Mouse (Mus musculus): ENCODE results near the gene Rab44. TPM values are rescaled to one million over a fixed set of nuclear protein-coding genes. Genes with fewer than 3 reads are reported as not detected.

Gene Rab44
- polyA plus RNA-seq, 1 experiment: 0.47 TPM

- no peak for DNase-seq
- H3K27me3 ChIP-seq (ENCODE audit: control insufficient read depth, insufficient read depth, low read length): no peaks in the 10 kb centered on the region
- TF ChIP-seq CTCF (IDR thresholded peaks at IDR 0.05; ENCODE audit: borderline replicate concordance, insufficient read depth, low read depth, low read length): no peak
- no peak for TF ChIP-seq POLR2A (IDR thresholded peaks at IDR 0.05; ENCODE audit: borderline replicate concordance, insufficient read depth, low read length)
- WGBS: 86% methylated on average over 5 of the region's 5 CpGs
- no peaks in the 10 kb centered on the region for H3K4me1 ChIP-seq (ENCODE audit: control insufficient read depth, insufficient read depth, low read length)
- H3K27ac ChIP-seq (ENCODE audit: insufficient read depth, low read length): no peak overlapping the region
- H3K4me3 ChIP-seq (replicated peaks; ENCODE audit: insufficient read depth, low read depth, low read length): no peak overlapping the region
Observed at GRCm38 (mm10) chr17:29181751-29182150, 67.8 kb downstream of the Rab44 start.

- Histone ChIP-seq H3K4me3 (replicated peaks; ENCODE audit: insufficient read depth, low read depth, low read length) (no peak overlapping the region), H3K27ac (ENCODE audit: insufficient read depth, low read length) (no peak overlapping the region), H3K4me1 (ENCODE audit: control insufficient read depth, insufficient read depth, low read length) (no peaks in the 10 kb centered on the region), H3K27me3 (ENCODE audit: control insufficient read depth, insufficient read depth, low read length) (no peaks in the 10 kb centered on the region)
- TF ChIP-seq CTCF (IDR thresholded peaks at IDR 0.05; ENCODE audit: borderline replicate concordance, insufficient read depth, low read depth, low read length) (no peak), POLR2A (IDR thresholded peaks at IDR 0.05; ENCODE audit: borderline replicate concordance, insufficient read depth, low read length) (no peak)
- no peak for DNase-seq
- WGBS: 70% methylated on average over 11 of the region's 11 CpGs
Observed at GRCm38 (mm10) chr17:29183162-29183561, 69.2 kb downstream of the Rab44 start.

- no peak overlapping the region for H3K27ac ChIP-seq (ENCODE audit: insufficient read depth, low read length)
- DNase-seq: no peak
- no peak for TF ChIP-seq POLR2A (IDR thresholded peaks at IDR 0.05; ENCODE audit: borderline replicate concordance, insufficient read depth, low read length)
- TF ChIP-seq CTCF (IDR thresholded peaks at IDR 0.05; ENCODE audit: borderline replicate concordance, insufficient read depth, low read depth, low read length): no peak
- 66% methylated on average over 7 of the region's 7 CpGs for WGBS
- H3K27me3 ChIP-seq (ENCODE audit: control insufficient read depth, insufficient read depth, low read length): no peaks in the 10 kb centered on the region
- no peak overlapping the region for H3K4me3 ChIP-seq (replicated peaks; ENCODE audit: insufficient read depth, low read depth, low read length)
- no peaks in the 10 kb centered on the region for H3K4me1 ChIP-seq (ENCODE audit: control insufficient read depth, insufficient read depth, low read length)
Observed at GRCm38 (mm10) chr17:29185376-29186046, 71.6 kb downstream of the Rab44 start.

- TF ChIP-seq CTCF (IDR thresholded peaks at IDR 0.05; ENCODE audit: borderline replicate concordance, insufficient read depth, low read depth, low read length): no peak
- TF ChIP-seq POLR2A (IDR thresholded peaks at IDR 0.05; ENCODE audit: borderline replicate concordance, insufficient read depth, low read length): no peak
- H3K27ac ChIP-seq (ENCODE audit: insufficient read depth, low read length): no peak overlapping the region
- no peaks in the 10 kb centered on the region for H3K4me1 ChIP-seq (ENCODE audit: control insufficient read depth, insufficient read depth, low read length)
- DNase-seq: no peak
- 52% methylated on average over 10 of the region's 10 CpGs for WGBS
- no peaks in the 10 kb centered on the region for H3K27me3 ChIP-seq (ENCODE audit: control insufficient read depth, insufficient read depth, low read length)
- no peak overlapping the region for H3K4me3 ChIP-seq (replicated peaks; ENCODE audit: insufficient read depth, low read depth, low read length)
Observed at GRCm38 (mm10) chr17:29186989-29187859, 73.3 kb downstream of the Rab44 start.

- no peak for DNase-seq
- Histone ChIP-seq H3K27ac (ENCODE audit: insufficient read depth, low read length) (no peak overlapping the region), H3K4me1 (ENCODE audit: control insufficient read depth, insufficient read depth, low read length) (no peaks in the 10 kb centered on the region), H3K27me3 (ENCODE audit: control insufficient read depth, insufficient read depth, low read length) (no peaks in the 10 kb centered on the region), H3K4me3 (replicated peaks; ENCODE audit: insufficient read depth, low read depth, low read length) (no peak overlapping the region)
- TF ChIP-seq POLR2A (IDR thresholded peaks at IDR 0.05; ENCODE audit: borderline replicate concordance, insufficient read depth, low read length) (no peak), CTCF (IDR thresholded peaks at IDR 0.05; ENCODE audit: borderline replicate concordance, insufficient read depth, low read depth, low read length) (no peak)
- 6% methylated on average over 12 of the region's 12 CpGs for WGBS
Observed at GRCm38 (mm10) chr17:29188989-29189388, 75.0 kb downstream of the Rab44 start.

GRCm38 (mm10) chr17:29195579-29195978 lies 81.6 kb downstream of the Rab44 start:
- no peak overlapping the region for H3K4me3 ChIP-seq (replicated peaks; ENCODE audit: insufficient read depth, low read depth, low read length)
- 59% methylated on average over 4 of the region's 4 CpGs for WGBS
- no peak for DNase-seq
- no peaks in the 10 kb centered on the region for H3K27me3 ChIP-seq (ENCODE audit: control insufficient read depth, insufficient read depth, low read length)
- TF ChIP-seq CTCF (IDR thresholded peaks at IDR 0.05; ENCODE audit: borderline replicate concordance, insufficient read depth, low read depth, low read length) (no peak), POLR2A (IDR thresholded peaks at IDR 0.05; ENCODE audit: borderline replicate concordance, insufficient read depth, low read length) (no peak)
- no peak overlapping the region for H3K27ac ChIP-seq (ENCODE audit: insufficient read depth, low read length)
- no peaks in the 10 kb centered on the region for H3K4me1 ChIP-seq (ENCODE audit: control insufficient read depth, insufficient read depth, low read length)

Other genes with a start within 250 kb of the Rab44 start
- 0.36 and 0.74 TPM in 2 replicates for gene 4930539E08Rik, start 198.8 kb upstream of the Rab44 start, polyA plus RNA-seq (2012; rRNA removed)
- not detected in 2 replicates for gene Pxt1, start 170.3 kb upstream of the Rab44 start, polyA plus RNA-seq (2012; rRNA removed)
- 43.7 and 45.8 TPM in 2 replicates for gene Kctd20, start 162.2 kb upstream of the Rab44 start, polyA plus RNA-seq (2012; rRNA removed)
- 82.8 and 86.7 TPM in 2 replicates for gene Stk38, start 106.2 kb upstream of the Rab44 start, polyA plus RNA-seq (2012; rRNA removed)
- gene Srsf3, start 81.5 kb upstream of the Rab44 start, polyA plus RNA-seq (2012; rRNA removed): 129 and 136 TPM in 2 replicates
- 12.6 and 19.4 TPM in 2 replicates for gene Cdkn1a, start 23.2 kb upstream of the Rab44 start, polyA plus RNA-seq (2012; rRNA removed)
- gene Cpne5, start 124.0 kb downstream of the Rab44 start, polyA plus RNA-seq (2012; rRNA removed): 7.5 and 8.4 TPM in 2 replicates
- 25.1 and 25.3 TPM in 2 replicates for gene Ppil1, start 150.0 kb downstream of the Rab44 start, polyA plus RNA-seq (2012; rRNA removed)
- gene BC004004, start 154.6 kb downstream of the Rab44 start, polyA plus RNA-seq (2012; rRNA removed): 102 and 111 TPM in 2 replicates
- 0.75 and 1.0 TPM in 2 replicates for gene Pi16, start 203.5 kb downstream of the Rab44 start, polyA plus RNA-seq (2012; rRNA removed)
- 447 and 479 TPM in 2 replicates for gene Mtch1, start 233.8 kb downstream of the Rab44 start, polyA plus RNA-seq (2012; rRNA removed)
- 5.5 and 5.9 TPM in 2 replicates for gene Fgd2, start 246.8 kb downstream of the Rab44 start, polyA plus RNA-seq (2012; rRNA removed)

Measured in cerebellum, adult 2 months (tissue).